Mouse (Mus musculus): ENCODE results near the gene Nabp2.

- TF ChIP-seq CTCF (IDR thresholded peaks at IDR 0.05; ENCODE audit: extremely low read depth, insufficient read length, insufficient replicate concordance, low read depth, low read length) (peak; percentile 29; the same call in 1 of the 2 replicates), POLR2A (IDR thresholded peaks at IDR 0.05; ENCODE audit: low read depth, low read length) (no peak)
Observed at GRCm38 (mm10) chr10:128362568-128362967, 48.7 kb downstream of the Nabp2 start.
